Mouse (Mus musculus): Measurements from ENCODE around the gene Ddx25. TPM values are rescaled to one million over a fixed set of nuclear protein-coding genes. Genes with fewer than 3 reads are reported as not detected.

Ddx25 gene
- total RNA-seq, 2 experiments from 2014 or later, result 17.7 to 19.0 TPM

DNA sequence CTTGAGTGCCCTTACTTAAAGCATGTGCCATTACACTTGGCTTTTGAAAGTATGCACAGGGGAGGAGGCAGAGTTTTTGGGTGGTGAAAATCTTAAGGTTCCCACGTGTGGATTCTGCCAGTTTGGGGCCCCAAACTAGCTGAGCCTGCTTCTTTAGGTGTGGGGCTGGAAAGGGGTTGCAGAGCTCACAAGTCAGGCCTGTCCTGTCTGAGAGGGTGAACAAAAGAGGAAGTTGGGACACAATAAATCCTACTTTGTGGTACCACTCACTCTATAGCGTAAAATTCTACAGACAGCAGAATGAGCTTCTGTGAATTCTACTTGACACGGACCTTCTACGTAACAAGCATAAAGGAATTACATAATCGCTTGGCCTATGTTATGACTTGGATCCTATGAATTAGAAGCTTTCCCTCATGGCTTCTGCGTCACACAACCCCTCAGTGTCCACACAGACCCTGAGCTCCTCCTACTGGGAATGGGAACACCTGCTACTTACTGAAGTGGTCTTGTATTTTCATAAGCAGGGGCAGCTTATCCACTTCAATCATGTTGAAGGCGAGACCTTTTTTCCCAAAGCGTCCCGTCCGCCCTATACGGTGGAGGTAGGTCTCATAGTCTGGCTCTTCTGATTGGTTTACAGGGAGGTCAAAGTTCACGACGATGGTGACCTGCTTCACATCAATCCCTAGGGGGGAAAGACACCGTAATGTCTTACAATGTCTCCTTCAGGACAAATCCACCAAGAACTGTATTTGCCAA is 15.0 kb downstream of the Ddx25 start:
- intact Hi-C loops (cut with DNase I), result loop anchor here (10.0 kb wide), 1 partner anchor 328 kb away; the partner anchor contains the start of gene Foxred1

DNA sequence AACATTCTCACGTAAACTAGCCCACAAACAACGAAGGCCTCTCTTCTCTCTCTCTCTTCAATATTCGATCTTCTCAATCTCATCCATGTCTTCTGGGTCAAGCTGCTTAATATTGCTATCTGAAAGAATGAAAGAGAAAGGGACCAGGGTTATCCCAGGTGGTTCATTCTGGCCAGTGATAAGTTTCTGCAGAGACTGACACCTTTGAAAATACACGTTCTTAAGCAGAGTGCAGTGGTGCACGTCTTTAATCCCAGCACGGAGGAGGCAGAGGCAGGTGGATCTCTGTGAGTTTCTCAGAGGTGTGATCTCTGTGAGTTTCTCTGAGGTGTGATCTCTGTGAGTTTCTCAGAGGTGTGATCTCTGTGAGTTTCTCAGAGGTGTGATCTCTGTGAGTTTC is 16.4 kb downstream of the Ddx25 start:
- intact Hi-C loops (cut with DNase I), result loop anchor here (10.0 kb wide), 1 partner anchor 327 kb away; the partner anchor contains the start of gene Foxred1
- no peak for DNase-seq

More for the DNA sequence above, 15.0 kb downstream of the Ddx25 start:
- no peak for DNase-seq

DNA sequence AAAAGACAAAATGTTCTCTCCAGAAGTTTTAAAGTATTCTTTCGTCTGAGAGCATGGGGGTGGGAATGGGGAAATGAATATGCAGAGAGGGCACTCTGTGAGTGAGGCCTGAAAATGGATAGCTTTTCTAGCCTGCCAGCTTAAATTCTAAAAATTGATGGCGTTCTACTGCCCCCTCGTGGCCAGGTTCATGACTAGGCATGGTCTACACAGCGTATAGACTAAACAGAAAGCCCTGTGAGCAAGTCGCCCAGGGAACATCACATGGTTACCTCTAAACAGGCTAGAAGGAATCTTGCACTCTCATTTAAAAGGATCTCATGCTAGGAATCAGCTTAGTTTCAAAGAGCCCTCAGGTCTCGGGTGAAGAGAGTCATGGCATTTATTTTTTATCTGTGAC is 16.8 kb downstream of the Ddx25 start:
- DNase-seq, result peak; percentile 85
- intact Hi-C loops (cut with DNase I), result loop anchor here (10.0 kb wide), 1 partner anchor 327 kb away; the partner anchor contains the start of gene Foxred1

DNA sequence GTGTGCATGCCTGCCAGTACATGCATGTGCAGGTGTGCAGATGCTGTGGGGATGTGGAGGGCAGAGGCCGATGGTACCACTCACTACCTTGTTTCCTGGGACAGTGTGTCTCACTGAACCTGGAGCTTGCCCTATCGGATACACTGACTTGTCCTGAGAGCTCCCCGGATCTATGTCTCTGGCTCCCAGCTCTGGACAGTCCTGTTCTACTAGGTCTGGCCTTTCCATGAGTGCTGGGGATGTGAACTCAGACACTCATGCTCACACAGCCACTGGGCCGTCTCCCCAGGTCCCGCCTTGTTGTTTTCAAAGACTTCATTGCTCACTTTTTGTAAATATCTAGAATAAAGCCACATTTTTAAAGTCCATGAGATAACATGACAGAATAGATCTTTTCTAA is 17.3 kb downstream of the Ddx25 start:
- intact Hi-C loops (cut with DNase I), result loop anchor here (10.0 kb wide), 1 partner anchor 326 kb away; the partner anchor contains the start of gene Foxred1

DNA sequence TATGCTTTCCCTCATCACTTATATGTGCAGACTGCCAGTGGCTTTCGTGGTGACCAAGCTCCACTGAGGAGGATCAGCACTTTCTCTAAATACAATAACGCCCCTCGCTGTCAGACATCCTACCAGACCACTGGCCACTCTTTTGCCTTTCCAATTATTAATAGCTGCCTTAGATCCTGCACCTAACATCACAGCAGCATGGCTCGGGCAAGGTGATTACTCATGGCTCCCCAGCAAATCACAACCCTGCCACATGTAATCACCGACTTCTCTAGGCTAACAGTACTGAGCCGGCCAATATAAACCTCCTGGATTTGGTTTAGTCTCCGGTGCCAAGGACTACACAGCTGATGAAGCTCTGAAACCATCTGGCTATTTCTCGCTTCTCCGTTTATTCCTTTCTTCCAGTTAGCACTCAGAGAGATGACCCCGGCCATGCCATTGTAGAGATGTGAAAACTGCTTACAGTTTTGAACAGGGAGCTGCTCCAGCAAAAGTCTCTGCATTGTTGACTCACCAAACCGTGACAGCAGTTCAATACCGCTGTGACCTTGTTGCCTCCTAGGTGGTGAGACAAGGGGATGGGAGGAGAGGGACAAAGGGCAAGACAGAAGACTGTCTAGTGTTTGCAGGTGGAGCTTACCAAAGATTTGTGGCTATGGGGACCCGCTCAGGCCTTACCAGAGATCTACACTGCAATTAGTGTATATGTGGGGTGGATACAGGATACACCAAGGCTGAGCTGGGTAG is 19.2 kb downstream of the Ddx25 start:
- intact Hi-C loops (cut with DNase I), result no loop called here
- no peak for DNase-seq

More for the DNA sequence above, 17.3 kb downstream of the Ddx25 start:
- no peak for DNase-seq

DNA sequence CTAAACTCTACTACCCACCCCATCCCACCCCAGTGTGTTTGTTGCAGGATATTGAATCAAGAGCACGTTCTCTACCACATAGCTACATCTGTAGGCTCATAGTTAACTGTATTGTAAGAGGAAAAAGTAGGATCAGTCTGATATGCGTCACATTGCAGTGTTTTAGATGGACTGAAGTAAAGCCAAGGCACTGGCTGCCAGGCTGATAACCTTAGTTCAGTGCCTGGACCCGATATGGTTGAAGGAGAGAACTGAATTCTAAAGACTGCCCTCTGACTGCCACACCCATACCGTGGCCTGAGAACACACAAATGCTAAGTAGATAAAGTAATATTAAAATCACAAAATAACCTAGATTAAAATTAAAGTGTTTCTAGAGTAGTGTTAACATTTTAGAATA is 22.5 kb downstream of the Ddx25 start:
- intact Hi-C loops (cut with DNase I), result loop anchor here (2.0 kb wide), 1 partner anchor 253 kb away; no protein-coding TSS in a partner anchor
- DNase-seq, result no peak

DNA sequence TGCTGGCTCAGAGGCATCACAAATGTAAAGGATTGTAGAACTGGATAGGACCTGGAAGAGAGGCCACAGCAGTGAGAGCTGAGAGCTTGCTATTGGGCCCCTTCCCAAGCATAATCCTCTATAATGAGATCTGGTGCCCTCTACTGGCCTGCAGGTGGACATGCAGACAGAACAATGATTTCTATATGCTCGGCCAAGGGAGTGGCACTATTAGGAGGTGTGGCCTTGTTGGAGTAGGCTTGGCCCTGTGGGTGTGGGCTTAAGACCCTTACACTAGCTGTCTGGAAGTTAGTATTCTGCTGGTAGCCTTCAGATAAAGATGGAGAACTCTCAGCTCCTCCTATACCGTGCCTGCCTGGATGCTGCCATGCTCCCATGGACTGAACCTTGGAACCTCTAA is 23.2 kb downstream of the Ddx25 start:
- intact Hi-C loops (cut with DNase I), result loop anchor here (2.0 kb wide), 1 partner anchor 252 kb away; no protein-coding TSS in a partner anchor
- peak; percentile 45 for DNase-seq

DNA sequence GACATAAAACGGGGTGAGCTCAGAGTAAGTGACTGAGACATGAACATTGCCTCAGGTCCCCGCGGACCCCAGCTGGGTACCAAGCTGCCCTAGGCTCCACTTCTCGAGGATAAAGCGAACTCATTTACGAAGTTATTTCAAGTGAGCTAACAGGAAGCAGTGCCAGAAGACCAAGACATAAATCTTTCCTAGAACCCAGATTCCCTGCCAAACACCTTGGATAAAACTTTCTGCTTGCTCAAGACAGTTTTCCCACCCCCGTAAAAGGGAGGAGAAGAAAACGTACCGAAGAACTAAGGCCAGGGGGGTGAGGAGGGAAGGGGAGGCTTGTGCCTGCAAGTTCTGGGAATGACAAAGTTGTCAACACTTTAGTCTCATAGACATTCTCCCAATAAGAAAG is 25.1 kb downstream of the Ddx25 start:
- intact Hi-C loops (cut with DNase I), result no loop called here
- DNase-seq, result no peak

DNA sequence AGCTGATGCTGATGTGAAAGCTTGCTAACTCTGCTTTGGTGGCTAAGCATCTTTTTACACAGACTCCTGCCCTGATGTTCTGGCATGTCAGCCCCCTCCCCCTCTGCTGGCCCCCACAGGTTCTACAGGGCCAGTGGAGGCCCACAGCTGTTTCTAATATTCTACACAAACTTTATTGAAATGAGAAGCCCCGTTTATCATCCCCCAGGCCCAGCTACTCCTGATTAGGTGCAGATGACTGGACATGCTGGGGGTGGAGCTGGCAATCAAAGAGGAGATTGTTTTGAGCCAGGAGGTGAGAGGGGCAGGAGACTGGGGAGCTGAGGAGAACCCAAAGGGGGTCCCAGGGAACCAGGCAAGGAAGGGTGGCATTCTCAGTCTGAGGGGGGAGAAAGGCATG is 28.5 kb downstream of the Ddx25 start:
- DNase-seq, result no peak
- intact Hi-C loops (cut with DNase I), result loop anchor here (10.0 kb wide), 1 partner anchor 105 kb away; the partner anchor contains the start of gene Cdon

DNA sequence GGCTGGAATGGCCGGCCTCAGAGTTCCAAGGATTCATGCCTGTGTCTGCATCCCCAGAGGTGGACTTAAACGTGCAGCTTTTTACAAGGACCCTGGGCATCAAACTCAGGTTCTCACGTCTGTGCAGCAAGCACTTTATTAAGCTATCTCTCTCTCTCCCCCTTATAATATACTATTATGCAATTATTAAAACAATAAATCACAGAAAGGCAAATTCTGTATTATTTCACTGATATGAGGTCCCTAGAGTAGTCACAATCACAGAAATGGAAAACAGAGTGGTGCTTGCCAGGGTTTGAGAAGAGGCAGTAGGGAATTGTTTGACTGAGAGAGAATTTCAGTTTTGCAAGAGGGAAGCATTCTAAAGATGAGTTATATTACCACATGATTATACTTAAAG is 29.2 kb downstream of the Ddx25 start:
- intact Hi-C loops (cut with DNase I), result loop anchor here (10.0 kb wide), 1 partner anchor 104 kb away; the partner anchor contains the start of gene Cdon
- no peak for DNase-seq

DNA sequence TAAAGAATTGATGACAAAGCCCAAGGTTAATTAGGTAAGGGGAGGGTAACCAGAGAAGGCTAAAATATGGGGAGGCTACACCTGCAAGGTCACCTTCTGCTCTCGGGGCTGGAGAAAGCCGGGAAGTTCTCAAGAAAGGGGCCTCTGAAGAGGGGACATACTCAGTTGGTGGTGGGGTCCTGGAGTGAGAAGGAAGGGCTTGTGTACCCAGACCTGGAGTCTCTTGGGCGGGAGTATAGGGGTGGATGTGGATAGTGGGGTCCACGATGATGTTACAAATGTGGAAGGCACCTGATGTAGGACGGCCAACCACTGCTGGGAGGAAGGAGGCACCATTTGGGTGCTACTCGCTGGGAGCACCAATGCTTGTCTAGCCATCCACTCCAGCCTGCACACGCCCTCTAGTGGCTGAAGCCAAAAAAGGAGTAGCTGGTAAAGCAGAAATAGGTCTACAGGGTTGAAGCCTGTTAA is 34.4 kb downstream of the Ddx25 start:
- intact Hi-C loops (cut with DNase I), result loop anchor here (10.0 kb wide), 1 partner anchor 99 kb away; the partner anchor contains the start of gene Cdon
- peak; percentile 64 for DNase-seq

DNA sequence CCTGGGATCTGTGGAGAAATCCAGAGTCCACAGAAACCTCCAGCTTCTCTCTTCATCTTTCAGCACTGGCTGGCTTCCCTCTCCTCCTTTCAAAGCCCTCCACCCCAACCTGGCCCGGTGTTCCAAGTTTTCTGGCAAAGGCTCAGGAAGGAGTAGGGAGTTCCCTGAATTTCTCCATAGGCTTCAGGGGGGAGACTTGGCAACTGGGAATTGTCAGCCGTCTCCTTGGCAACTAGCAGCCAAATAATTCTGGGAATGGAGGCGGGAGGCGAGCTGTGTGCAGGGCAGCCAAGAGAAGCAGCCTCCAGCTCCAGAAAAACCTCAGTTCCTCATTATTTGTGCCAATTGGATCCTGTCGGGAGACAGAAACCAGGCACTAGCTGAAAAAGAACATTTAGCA is 34.8 kb downstream of the Ddx25 start:
- intact Hi-C loops (cut with DNase I), result loop anchor here (10.0 kb wide), 1 partner anchor 99 kb away; the partner anchor contains the start of gene Cdon
- DNase-seq, result peak; percentile 54

DNA sequence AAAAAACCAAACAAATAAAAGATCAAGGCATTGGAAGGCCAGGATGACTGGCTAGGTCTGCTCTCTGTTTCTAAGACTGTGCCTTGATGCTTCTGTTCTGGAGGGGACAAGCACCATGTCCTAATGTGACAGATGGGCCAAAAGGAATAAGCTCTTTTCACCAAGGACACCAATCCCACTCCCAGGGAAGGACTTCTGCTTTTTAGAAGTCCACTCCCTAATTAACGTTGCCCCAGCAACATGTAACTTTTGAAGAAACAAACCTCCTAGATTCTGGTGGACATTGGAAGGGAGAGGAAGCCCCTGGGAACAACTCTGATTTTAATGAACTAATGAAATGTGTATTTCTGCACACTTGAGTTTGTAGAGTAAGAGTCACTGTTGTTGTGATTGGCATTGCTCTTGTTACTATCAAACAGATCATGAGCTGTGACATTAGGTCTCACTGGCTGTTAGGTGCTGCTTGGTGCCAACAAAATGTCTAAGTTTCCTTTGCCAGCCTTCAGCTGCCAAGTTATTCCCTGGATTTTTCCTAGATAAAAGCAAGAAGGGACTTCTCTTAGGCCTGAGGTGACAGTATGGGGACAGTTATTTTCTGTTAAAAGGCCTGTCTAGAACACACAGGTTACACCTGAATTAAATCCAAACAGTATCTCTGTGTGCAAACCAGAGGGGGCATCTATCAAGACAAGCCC is 35.4 kb downstream of the Ddx25 start:
- DNase-seq, result no peak
- intact Hi-C loops (cut with DNase I), result loop anchor here (10.0 kb wide), 1 partner anchor 98 kb away; the partner anchor contains the start of gene Cdon

DNA sequence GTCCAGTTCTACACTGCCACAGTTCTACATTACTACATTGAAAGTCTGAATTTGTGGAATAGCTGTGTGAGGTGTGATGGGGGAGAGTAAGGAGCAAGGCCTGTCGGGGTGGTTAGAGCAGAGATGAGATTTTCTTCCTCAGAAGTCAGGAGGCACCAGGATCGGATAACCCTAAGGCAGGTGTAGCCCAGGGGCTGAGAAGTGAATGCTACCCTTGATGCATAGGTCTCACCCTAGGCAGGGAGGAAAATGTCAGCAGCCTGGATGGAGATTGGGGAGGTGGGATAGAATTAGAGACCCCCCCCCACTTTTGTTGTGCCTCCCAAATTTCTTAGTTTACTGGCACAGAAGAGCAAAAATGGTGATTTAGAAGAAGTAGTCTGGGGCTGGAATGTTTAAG is 36.1 kb downstream of the Ddx25 start:
- DNase-seq, result no peak
- intact Hi-C loops (cut with DNase I), result loop anchor here (10.0 kb wide), 1 partner anchor 97 kb away; the partner anchor contains the start of gene Cdon

DNA sequence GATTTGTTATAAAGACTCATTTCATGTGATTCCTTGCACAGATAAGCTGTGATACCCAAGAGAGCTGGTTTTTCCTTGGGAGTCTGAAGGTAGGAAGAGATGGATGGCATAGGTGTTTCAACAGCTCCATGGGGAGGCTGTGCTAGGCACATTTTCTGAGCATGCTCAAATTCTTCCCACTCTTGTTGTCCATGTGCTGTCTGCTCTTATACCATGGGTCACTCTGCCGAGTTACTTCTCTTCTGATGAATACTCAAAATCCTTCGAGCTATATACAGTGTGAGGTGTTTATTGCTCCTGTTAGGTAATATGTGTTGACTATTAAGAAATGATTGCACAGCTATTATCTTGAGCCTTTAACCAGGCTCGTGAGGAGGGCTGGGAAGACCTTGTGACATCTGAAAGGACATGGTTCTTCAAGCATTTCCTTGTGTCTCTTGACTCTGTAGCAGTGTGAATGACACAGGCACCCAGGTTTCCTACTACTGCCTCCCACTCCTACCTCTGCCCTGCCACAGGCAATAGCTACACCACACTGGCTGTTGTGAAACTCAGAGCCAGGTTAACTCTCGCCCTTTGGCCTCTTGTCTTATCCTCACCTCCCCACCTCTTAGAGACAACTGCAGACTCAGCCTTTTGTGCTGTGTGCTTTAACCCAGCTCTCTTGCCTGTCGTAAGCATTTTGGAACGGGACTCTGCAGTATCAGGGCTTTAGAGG is 37.5 kb downstream of the Ddx25 start:
- intact Hi-C loops (cut with DNase I), result loop anchor here (10.0 kb wide), 1 partner anchor 96 kb away; the partner anchor contains the start of gene Cdon
- DNase-seq, result no peak

DNA sequence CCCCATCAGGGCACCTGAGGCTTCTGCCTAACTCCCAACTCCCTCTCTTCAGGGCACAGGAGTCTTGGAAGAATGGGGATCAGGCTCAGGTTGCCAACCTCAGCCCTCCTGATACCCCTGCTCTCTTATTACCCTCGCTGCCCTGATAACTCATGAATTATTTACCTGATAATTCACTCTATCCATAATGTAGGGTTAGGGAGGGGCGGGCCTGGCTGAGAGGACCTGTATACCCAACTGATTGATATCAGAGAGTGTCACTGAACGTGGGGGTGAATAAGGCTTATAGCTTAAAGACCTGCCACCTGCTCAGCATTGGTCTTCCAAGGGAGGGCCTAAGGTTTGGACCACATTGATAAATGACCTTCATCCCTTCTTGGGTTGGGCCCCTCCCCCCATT is 40.2 kb downstream of the Ddx25 start, which contains the start of gene Gm1113:
TSS of gene Gm1113 (minus strand) at position 101 of the 400 bp plus-strand sequence.
- DNase-seq, result no peak
- intact Hi-C loops (cut with DNase I), result no loop called here

DNA sequence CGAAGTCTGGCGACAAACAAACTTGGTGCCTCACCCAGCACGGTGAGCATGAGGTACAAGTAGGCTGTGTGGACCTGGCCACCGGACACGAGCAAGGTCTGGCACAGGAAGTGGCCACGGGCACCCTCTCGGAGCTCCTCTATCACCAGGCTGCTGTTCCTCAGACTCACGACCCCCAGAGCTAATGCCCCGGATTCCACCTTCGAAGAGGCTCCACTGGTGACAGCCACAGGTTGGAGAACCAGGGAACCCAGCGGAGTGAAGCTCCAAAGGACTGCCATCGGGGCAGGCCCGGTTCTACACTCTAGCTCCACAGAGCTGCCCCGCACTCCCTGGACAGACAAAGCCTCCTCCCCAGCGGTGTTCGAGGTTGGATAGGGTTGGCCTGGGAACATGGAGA is 41.6 kb downstream of the Ddx25 start:
- DNase-seq, result no peak
- intact Hi-C loops (cut with DNase I), result no loop called here

DNA sequence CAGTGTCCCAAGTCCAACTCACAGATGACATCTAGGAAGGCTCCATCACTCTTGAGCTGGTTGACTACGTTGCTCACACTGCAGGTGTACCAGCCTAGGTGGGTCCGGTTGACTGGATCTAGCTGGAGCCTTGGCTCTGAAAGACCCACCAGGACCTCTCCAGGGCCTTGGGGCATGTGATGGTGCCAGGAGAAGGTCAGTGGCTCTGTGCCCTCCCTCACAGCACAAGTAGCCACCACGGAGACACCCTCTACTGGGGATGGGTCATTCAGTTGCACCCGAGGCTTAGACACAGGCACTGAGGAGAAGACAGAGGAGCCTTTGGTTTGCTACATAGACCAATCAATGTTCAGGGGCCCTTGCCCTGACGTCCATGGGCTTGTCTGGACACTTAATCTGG is 42.1 kb downstream of the Ddx25 start:
- intact Hi-C loops (cut with DNase I), result no loop called here
- DNase-seq, result no peak

DNA sequence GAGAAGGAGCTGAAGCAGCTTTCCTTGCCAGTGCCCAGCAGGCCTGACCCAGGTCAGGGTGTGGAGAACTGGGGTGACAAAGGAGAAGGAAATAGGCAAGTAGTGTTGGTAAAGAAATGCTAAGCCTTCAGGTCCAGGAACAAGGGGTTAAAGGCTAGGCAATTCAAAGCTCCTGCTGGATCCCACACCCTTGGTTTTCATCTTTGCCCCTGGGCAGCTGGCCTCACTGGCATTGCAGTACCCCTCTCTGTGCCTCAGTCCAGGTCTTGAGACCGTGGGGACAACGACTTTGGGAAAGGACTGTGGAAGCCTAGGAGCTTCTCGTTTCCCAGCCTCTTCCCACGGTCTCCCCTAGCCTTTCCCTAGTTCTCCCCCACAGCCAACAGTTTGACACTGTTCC is 44.4 kb downstream of the Ddx25 start:
- intact Hi-C loops (cut with DNase I), result no loop called here
- no peak for DNase-seq

DNA sequence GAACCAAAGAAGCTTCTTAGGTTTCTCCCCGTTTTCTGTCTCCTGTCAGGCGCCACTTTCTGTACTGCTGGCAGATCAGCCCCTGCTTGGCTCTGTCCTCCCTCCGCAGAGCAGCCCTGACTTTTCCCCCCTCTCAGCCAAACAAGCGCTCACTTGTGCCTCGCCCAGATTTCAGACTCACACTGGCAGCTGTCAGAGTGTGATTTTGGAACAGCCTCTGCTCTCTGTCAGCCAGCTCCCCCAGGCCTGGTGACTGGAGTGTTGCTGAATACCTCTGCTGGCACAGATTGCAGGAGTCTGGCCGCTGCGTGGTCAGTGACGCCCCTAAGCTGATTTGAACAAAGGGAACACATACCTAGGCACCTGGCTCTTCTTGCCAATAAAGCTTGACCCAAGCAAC is 50.1 kb downstream of the Ddx25 start:
- intact Hi-C loops (cut with DNase I), result no loop called here
- DNase-seq, result peak; percentile 57
